Mouse (Mus musculus): Measurements from ENCODE around the gene Tpm1.

GRCm38 (mm10) chr9:67043231-67044199 lies 5.7 kb downstream of the Tpm1 start:
- TF ChIP-seq CTCF (IDR thresholded peaks at IDR 0.05; ENCODE audit: low read depth) (peak; percentile 98), EP300 (IDR thresholded peaks at IDR 0.05; ENCODE audit: low read depth) (0 out of 2 replicates have a peak, but pooled peaks have one; percentile 34)

Data from liver, postnatal 0 days (tissue).